Mouse (Mus musculus) liver, adult (tissue): ENCODE measurements around the gene Traf3ip3.

Experiments
- GATA4 ChIP-seq: IDR thresholded peaks from 2 replicates; pipeline ENCODE4 v1.6.1; 2014; ENCODE audit warnings: mild to moderate bottlenecking, low read length; ENCODE audit not compliant: insufficient replicate concordance

Traf3ip3 gene

DNA sequence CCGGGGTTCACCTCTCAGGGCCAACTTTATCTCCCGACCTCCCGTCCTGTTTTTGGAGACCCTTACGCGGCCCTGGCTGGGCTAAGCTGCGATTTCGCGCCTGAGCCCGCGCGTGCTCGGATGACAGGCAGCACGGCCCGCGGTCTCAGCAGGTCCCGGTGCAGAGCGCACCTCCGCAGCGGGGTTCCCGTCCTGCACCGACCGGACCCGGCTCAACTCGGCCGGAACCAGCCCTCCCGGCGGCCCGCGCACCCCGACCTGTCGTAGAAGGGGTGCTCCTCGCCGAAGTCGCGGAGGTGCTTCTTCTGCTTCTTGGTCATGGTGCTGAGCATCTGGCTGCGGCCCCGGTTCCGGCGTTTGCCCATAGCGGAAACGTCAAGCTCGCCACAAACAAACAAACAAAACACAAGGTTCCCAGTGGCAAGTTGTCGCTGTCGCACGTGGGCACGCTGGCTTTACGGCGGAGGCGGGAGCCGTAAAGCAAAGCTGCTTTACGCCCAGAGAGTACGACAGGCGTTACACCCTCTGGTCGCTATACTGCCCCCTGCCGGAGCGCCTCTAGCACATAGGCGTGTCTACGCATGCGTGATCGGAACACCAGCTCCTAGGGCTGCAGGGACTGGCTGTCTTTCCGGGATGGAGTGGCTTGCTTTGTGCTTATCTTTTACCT is 71.6 kb downstream of the Traf3ip3 start, which contains the start of gene Diexf:
Diexf (minus strand) TSS at position 487 of the 670 bp plus-strand sequence.
- peak; percentile 61; the same call in 1 of the 2 replicates for TF ChIP-seq GATA4

DNA sequence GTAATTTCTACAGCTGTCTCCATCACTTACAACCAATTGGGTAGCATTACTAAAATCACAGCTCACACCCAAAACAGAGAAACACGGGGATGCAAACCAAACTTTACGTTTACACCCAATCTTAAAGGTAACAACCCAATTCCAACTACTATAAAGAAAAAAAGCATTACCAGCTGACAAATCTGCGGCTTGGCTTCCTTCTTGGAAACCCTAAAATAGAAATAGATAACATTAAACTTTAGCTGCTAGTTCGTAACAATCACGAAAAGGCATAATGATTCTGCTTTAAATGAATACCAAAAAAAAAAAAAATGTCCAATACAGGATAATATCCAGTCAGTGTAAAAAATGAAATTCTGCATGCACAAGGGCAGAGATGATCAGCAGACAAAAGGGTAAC is 72.2 kb downstream of the Traf3ip3 start:
- no peak for TF ChIP-seq GATA4

- no peak for TF ChIP-seq GATA4
Observed at GRCm38 (mm10) chr1:193128055-193128454, 73.4 kb downstream of the Traf3ip3 start.

DNA sequence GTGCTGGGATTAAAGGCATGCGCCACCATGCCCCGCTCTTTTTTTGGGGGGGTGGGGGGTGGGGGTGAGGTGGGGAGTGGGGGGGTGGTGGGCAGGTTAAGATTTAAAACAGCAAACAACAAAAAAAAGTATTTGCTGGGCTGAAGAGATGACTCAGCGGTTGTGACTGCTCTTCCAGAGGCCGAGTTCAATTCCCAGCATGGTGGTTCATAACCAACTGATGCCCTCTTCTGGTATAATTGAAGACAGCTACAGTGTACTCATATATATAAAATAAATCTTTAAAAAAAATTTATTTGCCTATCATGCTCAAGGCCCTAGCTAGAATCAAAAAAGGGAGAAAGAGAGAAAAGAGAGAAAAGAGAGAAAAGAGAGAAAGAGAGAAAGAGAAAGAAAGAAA is 75.7 kb downstream of the Traf3ip3 start:
- no peak for TF ChIP-seq GATA4
